Mouse (Mus musculus) small intestine, adult 2 months (tissue): ENCODE data around the gene Aqp9.

Experiments
- CTCF ChIP-seq: fragments of 200-500 bp; IDR thresholded peaks from 2 replicates; pipeline ENCODE4 v1.5.1; 2012; ENCODE audit warnings: low read depth, mild to moderate bottlenecking, control low read depth, inconsistent platforms, low read length, moderate library complexity, mixed read lengths; ENCODE audit not compliant: insufficient replicate concordance, insufficient read length; ENCODE audit errors: extremely low read depth
- POLR2A ChIP-seq: fragments of 200-500 bp; IDR thresholded peaks from 2 replicates; pipeline ENCODE4 v1.6.1; 2012; ENCODE audit warnings: low read depth, mild to moderate bottlenecking, control low read depth, inconsistent platforms, low read length, moderate library complexity

DNA sequence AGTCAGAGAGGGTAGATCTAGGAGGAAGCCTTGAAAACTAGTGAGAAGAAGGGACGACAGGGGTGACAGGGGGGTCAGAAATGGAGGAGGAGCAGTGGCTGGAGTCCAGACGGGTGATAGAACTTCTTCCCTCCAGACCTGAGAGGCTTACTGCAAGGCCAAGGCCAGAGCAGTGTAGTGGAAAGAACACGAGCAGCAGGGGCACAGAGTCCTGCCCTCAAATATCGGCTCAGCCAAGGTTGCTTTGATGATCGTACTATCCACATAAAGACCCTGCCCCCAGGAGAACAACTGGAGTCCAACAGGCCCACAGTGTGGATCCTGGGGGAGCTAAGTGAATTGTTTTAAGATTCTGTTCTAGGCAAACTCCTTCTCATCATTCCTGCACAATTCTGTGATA, 33.4 kb downstream of the Aqp9 start:
- TF ChIP-seq CTCF (no peak), POLR2A (no peak)
